Mouse (Mus musculus): Measurements from ENCODE around the gene Tiam2.

DNA sequence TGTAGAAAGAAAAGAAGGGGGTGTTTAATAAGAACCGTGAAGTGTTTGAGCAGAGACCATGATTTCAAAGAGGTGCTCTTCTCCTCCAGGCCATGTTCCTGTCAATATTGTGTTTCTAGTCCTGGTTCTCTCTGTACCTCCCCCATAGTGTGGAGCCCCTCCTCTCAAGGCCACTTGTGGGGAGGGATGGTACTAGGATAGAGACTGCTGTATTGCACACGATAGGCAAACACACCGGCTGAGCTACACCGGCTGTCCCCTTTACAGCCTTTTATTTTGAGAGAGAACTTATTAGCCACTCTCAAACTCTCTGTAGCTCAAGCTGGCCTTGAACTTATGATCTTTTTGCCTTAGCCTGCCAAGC, 11.1 kb downstream of the Tiam2 start:
- TF ChIP-seq CTCF (IDR thresholded peaks at IDR 0.05; ENCODE audit: low read depth): no peak
- no peak for TF ChIP-seq EP300 (IDR thresholded peaks at IDR 0.05; ENCODE audit: low read depth)

All from liver, postnatal 0 days (tissue).